In the genomic region with DNA sequence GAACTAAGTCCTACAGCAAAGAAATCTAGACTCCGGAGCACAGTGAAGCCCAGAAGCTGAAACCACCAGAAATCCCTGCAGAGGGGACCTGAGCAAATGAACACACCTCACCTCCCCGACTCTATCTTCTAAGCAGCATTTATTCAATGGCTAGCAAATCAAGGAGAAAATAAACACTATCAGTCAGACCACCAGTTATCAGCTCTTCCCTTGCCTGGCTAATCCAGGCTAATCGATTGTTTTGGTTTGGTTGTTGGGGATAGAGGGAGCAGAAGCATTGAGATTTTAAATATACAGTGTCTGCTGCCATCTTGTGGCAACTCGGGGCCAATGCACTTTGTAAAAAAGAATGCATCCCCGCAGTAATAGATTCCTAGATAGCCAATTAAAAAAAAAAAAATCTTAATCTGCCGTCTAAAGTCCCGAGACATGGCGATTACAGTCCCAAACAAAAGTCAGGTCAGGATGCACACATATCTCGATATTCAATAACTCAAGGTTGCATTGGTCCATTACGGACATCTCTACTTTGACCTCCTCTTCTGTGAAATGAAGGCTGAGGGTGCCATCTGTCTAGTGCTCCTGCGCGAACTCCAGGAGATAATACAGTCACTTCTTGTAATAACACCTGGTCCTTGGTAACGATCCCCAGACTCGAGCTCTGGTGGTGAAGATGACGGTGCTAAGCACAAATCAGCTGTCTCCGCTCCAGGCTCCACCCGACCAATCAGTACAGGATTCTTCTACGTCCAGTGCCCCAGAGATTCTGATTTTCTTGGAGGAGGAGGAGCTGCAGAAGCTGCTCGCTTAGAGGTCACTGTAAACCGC, we compare ENCODE assay signal across 10 mouse cellular contexts. TPM values are rescaled to one million over a fixed set of nuclear protein-coding genes. Genes with fewer than 3 reads are reported as not detected.
A peak's percentile ranks its signal among the peaks of the same experiment; 100 is the strongest.
DNase-seq lines count a peak whose midpoint lies in the region; ATAC-seq and TF ChIP-seq lines count a peak whose summit lies in the region.
"Had no signal": no experiment of that assay in that cellular context is flagged by ENCODE, and none has a peak within 500 bp of the region (broad histone marks: within the 10 kb centered on the region; RNA-seq: fewer than 3 reads in every experiment).

No protein-coding gene starts in this region.

- H3K27ac ChIP-seq in midbrain, embryonic 15.5 days, result no peak overlapping the region

- peaks cover 12% of the 10 kb centered on the region; the same call in 1 of the 2 replicates for H3K27me3 ChIP-seq in G1E (ENCODE audit: insufficient read depth, low read length)
- no peaks in the 10 kb centered on the region for H3K27me3 ChIP-seq in midbrain, embryonic 15.5 days (replicated peaks)

- no peak for ATAC-seq in G1E (ENCODE audit: extremely low read depth, insufficient number of reproducible peaks, low FRiP score, poor library complexity, severe bottlenecking)
- peak; percentile 82 for ATAC-seq in midbrain, embryonic 15.5 days (replicated peaks)
- ATAC-seq in erythroid progenitor cell, adult 5-6 weeks (replicated peaks; ENCODE audit: low FRiP score, poor library complexity, severe bottlenecking), result no peak

- H3K4me1 ChIP-seq in G1E (ENCODE audit: insufficient read depth, low read depth, low read length), result no peaks in the 10 kb centered on the region
- 0 out of 2 replicates have a peak, but pooled peaks cover 3% of the 10 kb centered on the region for H3K4me1 ChIP-seq in midbrain, embryonic 15.5 days

- H3K9ac ChIP-seq in midbrain, embryonic 15.5 days, result peak overlapping the region; percentile 4; the same call in 1 of the 2 replicates

- H3K4me2 ChIP-seq in midbrain, embryonic 15.5 days, result peak overlapping the region; percentile 41

- WGBS in midbrain, embryonic 15.5 days, result 43% methylated on average over 20 of the region's 20 CpGs

- peak; percentile 50 to 54 for DNase-seq in heart, postnatal 10 days
- DNase-seq in heart, adult 9 months (ENCODE audit: low spot score in 2 of 2), result no peak
- peak; percentile 38 for DNase-seq in G1E (ENCODE audit: low spot score)
- DNase-seq in cerebellum, adult 8-10 months, result peak; percentile 54
- peak; percentile 55 to 80 for DNase-seq in frontal cortex, postnatal 36 days (ENCODE audit: low spot score in 2 of 2)
- DNase-seq in layer of hippocampus, postnatal 36 days, result peak; percentile 49 to 53

- TF ChIP-seq CTCF in G1E (IDR thresholded peaks at IDR 0.05; ENCODE audit: low read depth, low read length), result peak; percentile 59; the same call in 1 of the 2 replicates

- intact Hi-C loops in heart, postnatal 10 days (cut with DNase I), result loop anchor here (5.0 kb wide), 3 partner anchors 107 to 1067 kb away; a partner anchor contains a TSS

- H3K4me3 ChIP-seq in G1E (ENCODE audit: low read depth, low read length), result no peak overlapping the region
- H3K4me3 ChIP-seq in midbrain, embryonic 15.5 days, result peak overlapping the region; percentile 19

- no peaks in the 10 kb centered on the region for H3K36me3 ChIP-seq in G1E (replicated peaks)
- no peaks in the 10 kb centered on the region for H3K36me3 ChIP-seq in midbrain, embryonic 15.5 days (replicated peaks)

- H3K9me3 ChIP-seq in G1E (replicated peaks), result no peaks in the 10 kb centered on the region
- no peaks in the 10 kb centered on the region for H3K9me3 ChIP-seq in midbrain, embryonic 15.5 days

RNA-seq across cellular contexts. Expression of a gene that starts 27.1 kb away (rescaled TPM):
- total RNA-seq in heart, postnatal 10 days (2021), result not detected
- total RNA-seq in G1E (2014; fragmentation: Nextera tagmentation) (not detected in 2 replicates), G1E (2017) (not detected in 2 replicates)
- polyA plus RNA-seq in G1E (2012), result not detected in 2 replicates
- not detected for total RNA-seq in layer of hippocampus, postnatal 36 days (2021)
- not detected in 2 replicates for polyA plus RNA-seq in midbrain, embryonic 15.5 days (2015; fragmentation: Nextera tagmentation; extraction: Ambion mirVana)
- total RNA-seq in erythroid progenitor cell, adult 5-6 weeks (2015; ENCODE audit: low replicate concordance), result not detected in 2 replicates
- total RNA-seq in erythroid progenitor cell, adult 5-6 weeks (2017; ENCODE audit: low replicate concordance), result not detected in 2 replicates
- total RNA-seq: left cerebral cortex, postnatal 10 days had no signal
- polyA plus RNA-seq: testis, adult 2 months had no signal

Comparison
In these comparisons a context has a peak if more than half of its experiments do, and no peak if none do; other contexts are left out.
1. DNase-seq: peak in heart, postnatal 10 days (2 of 2), G1E (single experiment), cerebellum, adult 8-10 months (single experiment), frontal cortex, postnatal 36 days (2 of 2) and layer of hippocampus, postnatal 36 days (2 of 2); none in heart, adult 9 months (0 of 2).